Mouse (Mus musculus) layer of hippocampus, postnatal 14 days (tissue): ENCODE data around the gene Lsm3. TPM values are rescaled to one million over a fixed set of nuclear protein-coding genes. Genes with fewer than 3 reads are reported as not detected.
A peak's percentile ranks its signal among the peaks of the same experiment; 100 is the strongest.

Experiments
- DNase-seq, 2 experiments: peaks; one replicate each; pipeline ENCODE4 v3.0.0; 2021 to 2022; ENCODE audit warnings: low spot score in 2 of 2, mixed read lengths in 1 of 2
- total RNA-seq, 2 experiments: library from RNA; stranded (reverse); gene quantifications; 2 replicates each; pipeline ENCODE4 v1.2.3; 2021

Lsm3 gene
- total RNA-seq, 2 experiments from 2014 or later = 39.5 to 41.7 TPM

GRCm38 (mm10) chr6:91549621-91550020 lies 33.9 kb downstream of the Lsm3 start:
- no peak for DNase-seq

GRCm38 (mm10) chr6:91551671-91552070 lies 35.9 kb downstream of the Lsm3 start:
- DNase-seq = no peak

GRCm38 (mm10) chr6:91552693-91553092 lies 37.0 kb downstream of the Lsm3 start:
- DNase-seq = no peak

GRCm38 (mm10) chr6:91558565-91558964 lies 42.8 kb downstream of the Lsm3 start:
- no peak for DNase-seq

GRCm38 (mm10) chr6:91559371-91559770 lies 43.6 kb downstream of the Lsm3 start:
- DNase-seq = peak; percentile 45 to 70

- no peak for DNase-seq
These were observed 44.5 kb downstream of the Lsm3 start for GRCm38 (mm10) chr6:91560186-91560585.

- DNase-seq = no peak
These were observed 47.3 kb downstream of the Lsm3 start for GRCm38 (mm10) chr6:91563031-91563430.

GRCm38 (mm10) chr6:91566407-91566806 lies 50.7 kb downstream of the Lsm3 start:
- DNase-seq = no peak

Other genes with a start within 250 kb of the Lsm3 start
- gene Wnt7a, start 104.6 kb upstream of the Lsm3 start, total RNA-seq = 10 to 100 TPM; 18.5 to 31.0 TPM
- gene Chchd4, start 42.4 kb upstream of the Lsm3 start, total RNA-seq = 10 to 100 TPM; 17.5 to 17.6 TPM
- 10 to 100 TPM; 25.3 to 27.3 TPM for gene Tmem43, start 42.2 kb upstream of the Lsm3 start, total RNA-seq
- gene Xpc, start within 50 bp of the Lsm3 start, total RNA-seq = 10 to 100 TPM; 11.8 to 13.0 TPM
- 100 to 1,000 TPM; 149 to 151 TPM for gene Slc6a6, start 168.1 kb downstream of the Lsm3 start, total RNA-seq